In the genomic region with DNA sequence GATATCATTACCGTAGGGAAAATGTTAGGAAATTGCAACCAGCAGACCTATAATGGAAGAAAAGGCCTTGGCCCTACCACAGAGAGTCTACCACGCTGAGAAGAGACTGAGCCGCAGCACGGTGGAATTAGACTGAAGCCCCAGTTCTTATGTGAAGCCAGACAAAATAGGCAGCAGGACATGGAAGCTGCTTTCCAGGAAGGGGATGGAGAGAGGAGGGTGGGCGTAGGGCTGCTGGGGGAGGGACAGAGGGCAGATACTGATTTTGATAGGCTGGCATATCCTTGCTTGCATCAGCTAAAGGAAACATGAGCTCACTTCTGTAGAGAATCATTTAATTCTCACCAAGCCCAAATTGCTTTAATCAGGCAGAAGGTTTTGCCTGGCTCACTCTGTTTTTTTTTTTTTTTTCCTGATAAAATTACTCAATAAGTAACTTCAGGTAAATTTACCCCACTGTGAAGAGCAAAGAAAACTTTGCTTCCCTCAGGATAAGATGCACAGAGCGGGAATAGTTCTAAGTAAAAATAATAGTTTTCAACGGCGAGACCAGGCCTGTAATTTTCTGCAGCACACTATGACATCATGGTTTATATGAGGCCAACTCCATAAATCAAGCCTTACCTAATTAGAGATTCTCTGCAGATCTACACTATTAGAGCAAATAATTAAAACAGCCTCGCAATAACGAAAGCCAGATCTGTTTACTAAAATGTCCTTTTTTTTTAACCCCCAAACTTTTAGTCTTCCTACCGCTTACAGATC, we compare ENCODE assay signal across 11 mouse cellular contexts.
A peak's percentile ranks its signal among the peaks of the same experiment; 100 is the strongest.
DNase-seq lines count a peak whose midpoint lies in the region; ATAC-seq and TF ChIP-seq lines count a peak whose summit lies in the region.
"Had no signal": no experiment of that assay in that cellular context is flagged by ENCODE, and none has a peak within 500 bp of the region (broad histone marks: within the 10 kb centered on the region; RNA-seq: fewer than 3 reads in every experiment).

No protein-coding gene starts in this region.

- no peak overlapping the region for H3K4me3 ChIP-seq in kidney, embryonic 14.5 days (ENCODE audit: low read length)
- no peak overlapping the region for H3K4me3 ChIP-seq in forebrain, embryonic 13.5 days
- no peak overlapping the region for H3K4me3 ChIP-seq in limb, embryonic 15.5 days
- H3K4me3 ChIP-seq: erythroblast, embryonic 14.5 days; heart, adult 2 months had no signal

- H3K9ac ChIP-seq in kidney, embryonic 14.5 days (ENCODE audit: low read depth, low read length): no peak overlapping the region
- H3K9ac ChIP-seq in forebrain, embryonic 13.5 days: no peak overlapping the region
- no peak overlapping the region for H3K9ac ChIP-seq in limb, embryonic 15.5 days

- no peak for DNase-seq in kidney, adult 11 months
- DNase-seq in brain, embryonic 14.5 days (ENCODE audit: low read depth): peak; percentile 84
- no peak for DNase-seq in right cerebral cortex, postnatal 36 days (ENCODE audit: low spot score in 2 of 2)
- DNase-seq in right cerebral cortex, postnatal 4 days: no peak
- no peak for DNase-seq in frontal cortex, postnatal 14 days (ENCODE audit: low spot score in 2 of 2)
- DNase-seq: heart, adult 2 months; kidney, postnatal 10 days had no signal

- no peak overlapping the region for H3K4me2 ChIP-seq in kidney, embryonic 14.5 days (replicated peaks; ENCODE audit: low read depth, low read length)
- H3K4me2 ChIP-seq in forebrain, embryonic 13.5 days: 0 out of 2 replicates have a peak overlapping the region, but pooled peaks have one; percentile 4
- 0 out of 2 replicates have a peak overlapping the region, but pooled peaks have one; percentile 5 for H3K4me2 ChIP-seq in limb, embryonic 15.5 days

- ATAC-seq in kidney, embryonic 14.5 days (ENCODE audit: low FRiP score, low TSS enrichment): peak; percentile 56; the same call in 1 of the 2 replicates
- peak; percentile 90 for ATAC-seq in forebrain, embryonic 13.5 days
- peak; percentile 32; the same call in 1 of the 2 replicates for ATAC-seq in limb, embryonic 15.5 days (ENCODE audit: insufficient number of reproducible peaks, low FRiP score, low TSS enrichment, low read depth)

- WGBS in kidney, embryonic 14.5 days: 56% methylated on average over 11 of the region's 11 CpGs
- WGBS in forebrain, embryonic 13.5 days: 50% methylated on average over 11 of the region's 11 CpGs
- 24% methylated on average over 11 of the region's 11 CpGs for WGBS in limb, embryonic 15.5 days

- H3K9me3 ChIP-seq in kidney, embryonic 14.5 days (ENCODE audit: control insufficient read depth, low read length): no peaks in the 10 kb centered on the region
- H3K9me3 ChIP-seq in forebrain, embryonic 13.5 days (replicated peaks): no peaks in the 10 kb centered on the region
- H3K9me3 ChIP-seq in limb, embryonic 15.5 days: no peaks in the 10 kb centered on the region

- H3K4me1 ChIP-seq in kidney, embryonic 14.5 days (ENCODE audit: control insufficient read depth, insufficient read depth, low read length): 0 out of 2 replicates have a peak, but pooled peaks cover 3% of the 10 kb centered on the region
- H3K4me1 ChIP-seq in forebrain, embryonic 13.5 days: peaks cover 18% of the 10 kb centered on the region
- H3K4me1 ChIP-seq in limb, embryonic 15.5 days: peaks cover 37% of the 10 kb centered on the region

- H3K27me3 ChIP-seq in kidney, embryonic 14.5 days (ENCODE audit: control insufficient read depth, insufficient read depth, low read length): no peaks in the 10 kb centered on the region
- H3K27me3 ChIP-seq in forebrain, embryonic 13.5 days: no peaks in the 10 kb centered on the region
- H3K27me3 ChIP-seq in limb, embryonic 15.5 days: no peaks in the 10 kb centered on the region

- no peak for TF ChIP-seq CTCF in brain, embryonic 14.5 days (IDR thresholded peaks at IDR 0.05; ENCODE audit: borderline replicate concordance, extremely low read depth, insufficient read depth, insufficient read length)

- H3K27ac ChIP-seq in kidney, embryonic 14.5 days (ENCODE audit: low read depth, low read length): no peak overlapping the region
- H3K27ac ChIP-seq in forebrain, embryonic 13.5 days: peak overlapping the region; percentile 31
- peak overlapping the region; percentile 83 for H3K27ac ChIP-seq in limb, embryonic 15.5 days
- H3K27ac ChIP-seq: heart, adult 2 months had no signal

- no peak for TF ChIP-seq POLR2A in brain, embryonic 14.5 days (IDR thresholded peaks at IDR 0.05; ENCODE audit: borderline replicate concordance, extremely low read depth, insufficient read depth, insufficient read length, poor library complexity, severe bottlenecking)

- no peaks in the 10 kb centered on the region for H3K36me3 ChIP-seq in kidney, embryonic 14.5 days (ENCODE audit: control insufficient read depth, insufficient read depth, low read length)
- no peaks in the 10 kb centered on the region for H3K36me3 ChIP-seq in forebrain, embryonic 13.5 days (ENCODE audit: poor library complexity, severe bottlenecking)
- H3K36me3 ChIP-seq in limb, embryonic 15.5 days: no peaks in the 10 kb centered on the region

Comparison
In these comparisons a context has a peak if more than half of its experiments do, and no peak if none do; other contexts are left out.
1. ATAC-seq: peak in every context shown above with its lines; median percentile 90 in forebrain, embryonic 13.5 days; 56 in kidney, embryonic 14.5 days; 32 in limb, embryonic 15.5 days.